Mouse (Mus musculus) embryonic fibroblast, embryonic 13.5 days (primary cell): ENCODE results near the gene Arfip2. TPM values are rescaled to one million over a fixed set of nuclear protein-coding genes. Genes with fewer than 3 reads are reported as not detected.

ENCODE experiments used
- H3K27ac ChIP-seq: 2 replicates; pipeline ENCODE4 v1.5.1; 2012; ENCODE audit warnings: low read length, control low read depth, inconsistent platforms; ENCODE audit not compliant: insufficient read depth
- H3K4me1 ChIP-seq: 2 replicates; pipeline ENCODE4 v1.6.1; 2011; ENCODE audit warnings: low read length; ENCODE audit not compliant: control insufficient read depth, insufficient read depth
- H3K4me3 ChIP-seq: 2 replicates; pipeline ENCODE4 v1.5.1; 2011; ENCODE audit warnings: mild to moderate bottlenecking, control low read depth, low read length; ENCODE audit not compliant: insufficient read depth
- CTCF ChIP-seq: IDR thresholded peaks from 2 replicates; pipeline ENCODE4 v1.5.1; 2011; ENCODE audit warnings: mild to moderate bottlenecking, control low read depth, low read length, moderate library complexity, borderline replicate concordance; ENCODE audit not compliant: insufficient read depth
- POLR2A ChIP-seq: IDR thresholded peaks from 2 replicates; pipeline ENCODE4 v1.6.1; 2011; ENCODE audit warnings: low read depth, mild to moderate bottlenecking, control low read depth, low read length, moderate library complexity
- polyA plus RNA-seq: library from polyadenylated mRNA; stranded (reverse); fragments of >200 nt; gene quantifications from 2 replicates; pipeline ENCODE4 v1.2.4, GENCODE M21; 2011; ENCODE audit warnings: low read depth; ENCODE audit not compliant: missing spikeins, insufficient read length

The Arfip2 gene
- polyA plus RNA-seq, 1 experiment = 43.6 TPM

- H3K27ac ChIP-seq = no peak overlapping the region
- no peak overlapping the region for H3K4me3 ChIP-seq
- TF ChIP-seq CTCF (no peak), POLR2A (no peak)
- H3K4me1 ChIP-seq = peaks cover 27% of the 10 kb centered on the region; the same call in 1 of the 2 replicates
Measured at GRCm38 (mm10) chr7:105617810-105618209, 22.4 kb downstream of the Arfip2 start.

DNA sequence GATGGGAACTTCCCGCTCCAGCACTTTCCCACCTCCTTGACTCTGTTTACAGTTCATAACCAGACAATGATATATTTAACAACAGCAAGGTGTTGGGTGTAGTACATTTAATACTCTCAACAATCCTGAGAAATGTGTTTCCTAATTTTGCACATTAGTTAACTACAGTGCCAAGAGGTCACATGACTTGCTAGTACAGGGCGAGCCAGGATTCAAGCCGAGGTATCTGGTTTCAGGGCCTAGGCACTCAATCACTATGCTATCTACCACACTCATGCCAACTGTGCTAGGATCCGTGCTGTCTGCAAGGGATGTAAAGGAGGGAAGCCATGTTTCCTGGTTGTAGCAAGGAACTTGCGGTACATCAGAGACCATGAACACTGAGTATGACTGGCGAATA is 23.7 kb downstream of the Arfip2 start:
- Histone ChIP-seq H3K4me1 (peaks cover 17% of the 10 kb centered on the region; the same call in 1 of the 2 replicates), H3K27ac (no peak overlapping the region), H3K4me3 (no peak overlapping the region)
- TF ChIP-seq POLR2A (no peak), CTCF (no peak)

- Histone ChIP-seq H3K4me1 (0 out of 2 replicates have a peak, but pooled peaks cover 9% of the 10 kb centered on the region), H3K27ac (no peak overlapping the region), H3K4me3 (no peak overlapping the region)
- TF ChIP-seq CTCF (no peak), POLR2A (no peak)
Measured at GRCm38 (mm10) chr7:105615720-105616119, 24.5 kb downstream of the Arfip2 start.

GRCm38 (mm10) chr7:105614400-105614799 is 25.8 kb downstream of the Arfip2 start:
- TF ChIP-seq POLR2A = no peak
- no peak for TF ChIP-seq CTCF
- H3K27ac ChIP-seq = no peak overlapping the region

DNA sequence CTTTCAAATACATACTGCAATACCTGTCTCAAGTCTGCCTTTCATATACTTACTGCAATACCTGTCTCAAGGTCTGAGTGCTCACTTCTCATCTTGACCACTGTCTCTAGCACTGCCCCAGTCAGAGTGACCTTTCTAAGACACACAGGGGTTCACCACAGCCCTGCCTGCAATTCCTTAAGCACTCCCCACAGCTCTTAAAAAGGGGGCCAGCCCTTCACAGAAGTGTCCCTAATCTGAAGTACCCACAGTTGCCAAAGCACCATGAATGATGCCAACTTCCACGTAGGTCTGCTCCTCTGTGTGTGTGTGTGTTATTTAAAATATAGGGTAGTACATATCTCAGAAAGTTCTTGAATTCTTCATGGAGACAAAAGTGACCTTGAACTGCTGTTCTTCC is 28.4 kb downstream of the Arfip2 start:
- TF ChIP-seq POLR2A (no peak), CTCF (no peak)

More at GRCm38 (mm10) chr7:105614400-105614799, 25.8 kb downstream of the Arfip2 start:
- Histone ChIP-seq H3K4me1 (0 out of 2 replicates have a peak, but pooled peaks cover 8% of the 10 kb centered on the region), H3K4me3 (no peak overlapping the region)

DNA sequence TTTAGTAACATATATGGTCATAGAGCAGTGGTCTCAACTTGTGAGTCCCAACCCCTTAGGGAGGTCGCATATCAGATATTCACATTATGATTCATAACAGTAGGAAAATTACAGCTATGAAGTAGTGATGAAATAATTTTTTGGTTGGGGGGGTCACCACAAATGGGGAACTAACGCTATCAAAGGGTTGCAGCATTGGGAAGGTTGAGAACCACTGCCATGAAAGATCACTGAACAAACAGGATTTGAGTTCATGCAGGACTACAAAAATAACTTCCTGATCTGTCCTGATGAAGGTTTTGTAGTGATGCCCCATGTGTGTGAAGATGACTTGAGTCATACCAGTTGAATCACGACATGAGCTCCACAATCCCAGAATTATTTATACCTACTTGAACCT is 31.7 kb downstream of the Arfip2 start:
- TF ChIP-seq POLR2A = no peak
- TF ChIP-seq CTCF = no peak
- Histone ChIP-seq H3K27ac (0 out of 2 replicates have a peak overlapping the region, but pooled peaks have one; percentile 18), H3K4me3 (no peak overlapping the region), H3K4me1 (no peaks in the 10 kb centered on the region; the same call in 1 of the 2 replicates)

More for the DNA sequence above, 28.4 kb downstream of the Arfip2 start:
- H3K4me1 ChIP-seq = peaks cover 8% of the 10 kb centered on the region; the same call in 1 of the 2 replicates
- no peak overlapping the region for H3K4me3 ChIP-seq
- H3K27ac ChIP-seq = no peak overlapping the region

DNA sequence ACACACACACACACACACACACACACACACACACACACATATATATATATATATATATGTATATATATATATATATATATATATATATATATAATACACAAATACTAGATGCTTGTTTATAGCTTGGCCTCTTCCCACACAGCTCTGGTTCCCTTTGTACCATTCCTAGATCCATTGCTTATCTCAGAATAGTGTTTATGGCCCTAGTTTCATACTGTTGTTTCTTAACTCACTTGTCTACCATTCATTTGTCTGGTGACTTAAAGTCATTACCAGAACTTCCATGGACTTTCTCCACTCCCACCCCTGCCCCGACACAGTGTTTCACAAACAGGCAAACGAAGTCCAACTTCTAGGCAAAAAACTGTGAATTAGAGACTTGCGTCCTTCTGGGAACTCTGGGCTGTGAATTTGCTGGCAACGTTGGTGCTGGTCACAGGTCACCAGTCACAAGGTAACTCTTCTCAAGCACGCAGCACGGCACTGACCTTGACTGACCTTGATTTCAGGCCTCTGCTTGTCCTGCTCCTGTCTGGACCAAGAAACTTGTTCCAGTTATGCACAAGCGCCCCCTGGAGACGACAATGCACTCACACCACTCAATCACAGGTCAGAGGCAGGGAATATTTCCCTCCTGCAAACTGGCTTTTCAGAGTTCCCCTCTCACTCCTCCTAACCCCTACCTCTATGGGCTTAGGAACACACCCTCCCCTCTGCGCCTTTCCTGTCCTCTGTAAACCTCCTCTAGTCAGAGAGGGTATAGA is 37.2 kb downstream of the Arfip2 start:
- H3K4me3 ChIP-seq = no peak overlapping the region
- H3K27ac ChIP-seq = no peak overlapping the region
- no peak for TF ChIP-seq POLR2A
- peak; percentile 70; the same call in 1 of the 2 replicates for TF ChIP-seq CTCF
- H3K4me1 ChIP-seq = no peaks in the 10 kb centered on the region; the same call in 1 of the 2 replicates

- no peak overlapping the region for H3K27ac ChIP-seq
- H3K4me3 ChIP-seq = no peak overlapping the region
- peaks cover 2% of the 10 kb centered on the region; the same call in 1 of the 2 replicates for H3K4me1 ChIP-seq
- TF ChIP-seq CTCF (no peak), POLR2A (no peak)
Measured at GRCm38 (mm10) chr7:105590097-105590496, 50.1 kb downstream of the Arfip2 start.

DNA sequence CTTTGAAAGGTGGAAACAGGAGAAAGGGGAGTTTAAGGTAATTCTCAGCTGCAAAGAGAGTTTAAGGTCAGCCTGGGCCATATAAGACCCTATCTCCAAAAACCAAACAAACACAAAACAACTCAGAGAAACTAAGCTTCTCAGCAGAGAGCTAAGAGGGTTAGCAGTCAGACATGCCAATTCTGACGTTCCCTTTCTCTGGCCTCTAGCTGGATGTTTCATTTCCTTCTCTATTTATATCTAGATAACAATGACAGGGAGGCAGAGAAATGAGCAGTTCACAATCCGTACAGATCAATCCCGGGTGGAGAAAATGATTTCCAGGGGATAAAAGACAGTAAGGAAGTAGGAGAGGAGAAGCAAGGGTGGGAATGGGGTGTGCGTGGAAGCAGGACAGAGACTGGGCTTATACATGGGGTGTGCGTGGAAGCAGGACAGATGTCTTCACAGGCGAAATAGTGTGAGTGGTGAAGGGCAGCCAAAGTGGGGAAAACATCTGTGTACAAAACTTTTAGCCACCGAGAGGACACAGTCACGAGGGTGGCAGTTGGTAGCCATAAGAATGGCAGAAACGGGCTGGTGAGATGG is 51.8 kb downstream of the Arfip2 start:
- Histone ChIP-seq H3K4me3 (no peak overlapping the region), H3K27ac (no peak overlapping the region), H3K4me1 (peaks cover 2% of the 10 kb centered on the region; the same call in 1 of the 2 replicates)
- TF ChIP-seq POLR2A = no peak
- no peak for TF ChIP-seq CTCF

Other genes starting within 250 kb of the Arfip2 start
- 25.4 and 30.0 TPM in 2 replicates for gene Fam160a2, start 240.4 kb downstream of the Arfip2 start, polyA plus RNA-seq
- not detected in 2 replicates for gene Cnga4, start 235.8 kb downstream of the Arfip2 start, polyA plus RNA-seq
- not detected in 2 replicates for gene Cckbr, start 214.7 kb downstream of the Arfip2 start, polyA plus RNA-seq
- 89.7 and 95.1 TPM in 2 replicates for gene Cavin3, start 158.1 kb downstream of the Arfip2 start, polyA plus RNA-seq
- 52.8 and 53.5 TPM in 2 replicates for gene Smpd1, start 86.1 kb downstream of the Arfip2 start, polyA plus RNA-seq
- 10.9 and 11.2 TPM in 2 replicates for gene Apbb1, start 58.8 kb downstream of the Arfip2 start, polyA plus RNA-seq
- gene Hpx, start 40.3 kb downstream of the Arfip2 start, polyA plus RNA-seq = 1.3 TPM in 1 of 2 replicates, not detected in the other
- 54.7 and 60.8 TPM in 2 replicates for gene Trim3, start 6.8 kb downstream of the Arfip2 start, polyA plus RNA-seq
- gene Timm10b, start 360 bp downstream of the Arfip2 start, polyA plus RNA-seq = 51.4 and 59.6 TPM in 2 replicates
- 25.5 and 27.1 TPM in 2 replicates for gene Gm45799, start 136 bp upstream of the Arfip2 start, polyA plus RNA-seq
- gene Dnhd1, start 10.4 kb upstream of the Arfip2 start, polyA plus RNA-seq = 1.6 and 3.1 TPM in 2 replicates
- gene Ilk, start 96.2 kb upstream of the Arfip2 start, polyA plus RNA-seq = 295 and 379 TPM in 2 replicates
- 46.0 and 47.7 TPM in 2 replicates for gene Rrp8, start 97.0 kb upstream of the Arfip2 start, polyA plus RNA-seq
- 146 and 155 TPM in 2 replicates for gene Taf10, start 103.9 kb upstream of the Arfip2 start, polyA plus RNA-seq
- 200 and 265 TPM in 2 replicates for gene Tpp1, start 111.8 kb upstream of the Arfip2 start, polyA plus RNA-seq
- gene Dchs1, start 147.2 kb upstream of the Arfip2 start, polyA plus RNA-seq = 12.8 and 28.6 TPM in 2 replicates
- 129 and 140 TPM in 2 replicates for gene Mrpl17, start 170.7 kb upstream of the Arfip2 start, polyA plus RNA-seq